Mouse (Mus musculus): ENCODE data around the gene Metap1. TPM values are rescaled to one million over a fixed set of nuclear protein-coding genes. Genes with fewer than 3 reads are reported as not detected.
A peak's percentile ranks its signal among the peaks of the same experiment; 100 is the strongest.

Metap1 gene
- polyA plus RNA-seq (2014; fragmentation: Nextera tagmentation; extraction: Ambion mirVana): 35.3 and 54.0 TPM in 2 replicates

GRCm38 (mm10) chr3:138489327-138490033 lies at the start of gene Metap1:
Gene Metap1 (minus strand): TSS chr3:138489515.
- peak within 1 kb of the TSS; percentile 61; the same call in 1 of the 2 replicates for H3K27ac ChIP-seq (ENCODE audit: low read depth, low read length)
- peak; percentile 98 for ATAC-seq (ENCODE audit: low FRiP score, low TSS enrichment)

GRCm38 (mm10) chr3:138536031-138536430 lies 46.7 kb upstream of the Metap1 start:
- Histone ChIP-seq H3K4me1 (ENCODE audit: control insufficient read depth, insufficient read depth, low read length) (peaks cover 8% of the 10 kb centered on the region; the same call in 1 of the 2 replicates), H3K27ac (ENCODE audit: low read depth, low read length) (no peak overlapping the region), H3K27me3 (ENCODE audit: control insufficient read depth, insufficient read depth, low read length) (no peaks in the 10 kb centered on the region), H3K4me2 (replicated peaks; ENCODE audit: low read depth, low read length) (no peak overlapping the region), H3K9ac (ENCODE audit: low read depth, low read length) (no peak overlapping the region), H3K36me3 (ENCODE audit: control insufficient read depth, insufficient read depth, low read length) (0 out of 2 replicates have a peak, but pooled peaks cover 3% of the 10 kb centered on the region), H3K4me3 (ENCODE audit: low read length) (no peak overlapping the region), H3K9me3 (ENCODE audit: control insufficient read depth, low read length) (no peaks in the 10 kb centered on the region)
- no peak for ATAC-seq (ENCODE audit: low FRiP score, low TSS enrichment)
- WGBS: 96% methylated on average over 2 of the region's 2 CpGs

More at GRCm38 (mm10) chr3:138489327-138490033, at the start of gene Metap1:
- Histone ChIP-seq H3K4me2 (replicated peaks; ENCODE audit: low read depth, low read length) (peak within 1 kb of the TSS; percentile 73), H3K27me3 (ENCODE audit: control insufficient read depth, insufficient read depth, low read length) (no peaks in the 10 kb centered on the region), H3K4me3 (ENCODE audit: low read length) (peak within 1 kb of the TSS; percentile 59), H3K9me3 (ENCODE audit: control insufficient read depth, low read length) (no peaks in the 10 kb centered on the region), H3K36me3 (ENCODE audit: control insufficient read depth, insufficient read depth, low read length) (peaks cover 8% of the 10 kb centered on the region; the same call in 1 of the 2 replicates), H3K4me1 (ENCODE audit: control insufficient read depth, insufficient read depth, low read length) (no peaks in the 10 kb centered on the region), H3K9ac (ENCODE audit: low read depth, low read length) (peak within 1 kb of the TSS; percentile 84)
- WGBS: under 1% methylated on average over 30 of the region's 65 CpGs

- 59% methylated on average over 2 of the region's 2 CpGs for WGBS
- H3K27ac ChIP-seq (ENCODE audit: low read depth, low read length): no peak overlapping the region
- no peaks in the 10 kb centered on the region for H3K9me3 ChIP-seq (ENCODE audit: control insufficient read depth, low read length)
- 0 out of 2 replicates have a peak, but pooled peaks cover 3% of the 10 kb centered on the region for H3K36me3 ChIP-seq (ENCODE audit: control insufficient read depth, insufficient read depth, low read length)
- H3K4me3 ChIP-seq (ENCODE audit: low read length): no peak overlapping the region
- no peak overlapping the region for H3K9ac ChIP-seq (ENCODE audit: low read depth, low read length)
- no peak overlapping the region for H3K4me2 ChIP-seq (replicated peaks; ENCODE audit: low read depth, low read length)
- no peak for ATAC-seq (ENCODE audit: low FRiP score, low TSS enrichment)
- peaks cover 28% of the 10 kb centered on the region for H3K4me1 ChIP-seq (ENCODE audit: control insufficient read depth, insufficient read depth, low read length)
- no peaks in the 10 kb centered on the region for H3K27me3 ChIP-seq (ENCODE audit: control insufficient read depth, insufficient read depth, low read length)
These were observed 43.4 kb upstream of the Metap1 start for GRCm38 (mm10) chr3:138532764-138533163.

- ATAC-seq (ENCODE audit: low FRiP score, low TSS enrichment): no peak
- Histone ChIP-seq H3K4me1 (ENCODE audit: control insufficient read depth, insufficient read depth, low read length) (peaks cover 28% of the 10 kb centered on the region), H3K27ac (ENCODE audit: low read depth, low read length) (0 out of 2 replicates have a peak overlapping the region, but pooled peaks have one; percentile 14), H3K9me3 (ENCODE audit: control insufficient read depth, low read length) (no peaks in the 10 kb centered on the region), H3K4me3 (ENCODE audit: low read length) (no peak overlapping the region), H3K4me2 (replicated peaks; ENCODE audit: low read depth, low read length) (0 out of 2 replicates have a peak overlapping the region, but pooled peaks have one; percentile 5), H3K27me3 (ENCODE audit: control insufficient read depth, insufficient read depth, low read length) (no peaks in the 10 kb centered on the region), H3K36me3 (ENCODE audit: control insufficient read depth, insufficient read depth, low read length) (0 out of 2 replicates have a peak, but pooled peaks cover 3% of the 10 kb centered on the region), H3K9ac (ENCODE audit: low read depth, low read length) (no peak overlapping the region)
- WGBS: 47% methylated on average over 12 of the region's 12 CpGs
These were observed 42.3 kb upstream of the Metap1 start for GRCm38 (mm10) chr3:138531479-138532181.

- 83% methylated on average over 8 of the region's 8 CpGs for WGBS
- Histone ChIP-seq H3K9ac (ENCODE audit: low read depth, low read length) (no peak overlapping the region), H3K4me3 (ENCODE audit: low read length) (no peak overlapping the region), H3K27ac (ENCODE audit: low read depth, low read length) (no peak overlapping the region), H3K4me1 (ENCODE audit: control insufficient read depth, insufficient read depth, low read length) (peaks cover 28% of the 10 kb centered on the region), H3K27me3 (ENCODE audit: control insufficient read depth, insufficient read depth, low read length) (no peaks in the 10 kb centered on the region), H3K9me3 (ENCODE audit: control insufficient read depth, low read length) (no peaks in the 10 kb centered on the region), H3K36me3 (ENCODE audit: control insufficient read depth, insufficient read depth, low read length) (no peaks in the 10 kb centered on the region), H3K4me2 (replicated peaks; ENCODE audit: low read depth, low read length) (0 out of 2 replicates have a peak overlapping the region, but pooled peaks have one; percentile 5)
- ATAC-seq (ENCODE audit: low FRiP score, low TSS enrichment): no peak
These were observed 41.5 kb upstream of the Metap1 start for GRCm38 (mm10) chr3:138530578-138531478.

GRCm38 (mm10) chr3:138528265-138528664 lies 39.0 kb upstream of the Metap1 start:
- Histone ChIP-seq H3K36me3 (ENCODE audit: control insufficient read depth, insufficient read depth, low read length) (no peaks in the 10 kb centered on the region), H3K4me3 (ENCODE audit: low read length) (peak overlapping the region; percentile 99), H3K9me3 (ENCODE audit: control insufficient read depth, low read length) (no peaks in the 10 kb centered on the region), H3K9ac (ENCODE audit: low read depth, low read length) (peak overlapping the region; percentile 99; the same call in 1 of the 2 replicates), H3K4me1 (ENCODE audit: control insufficient read depth, insufficient read depth, low read length) (peaks cover 28% of the 10 kb centered on the region), H3K27ac (ENCODE audit: low read depth, low read length) (no peak overlapping the region), H3K27me3 (ENCODE audit: control insufficient read depth, insufficient read depth, low read length) (no peaks in the 10 kb centered on the region), H3K4me2 (replicated peaks; ENCODE audit: low read depth, low read length) (peak overlapping the region; percentile 81)
- WGBS: 1% methylated on average over 16 of the region's 16 CpGs
- no peak for ATAC-seq (ENCODE audit: low FRiP score, low TSS enrichment)

- H3K27ac ChIP-seq (ENCODE audit: low read depth, low read length): peak overlapping the region; percentile 92
- ATAC-seq (ENCODE audit: low FRiP score, low TSS enrichment): peak; percentile 83
- H3K4me1 ChIP-seq (ENCODE audit: control insufficient read depth, insufficient read depth, low read length): peaks cover 28% of the 10 kb centered on the region
- H3K9me3 ChIP-seq (ENCODE audit: control insufficient read depth, low read length): no peaks in the 10 kb centered on the region
- WGBS: under 1% methylated on average over 48 of the region's 64 CpGs
- H3K27me3 ChIP-seq (ENCODE audit: control insufficient read depth, insufficient read depth, low read length): no peaks in the 10 kb centered on the region
- H3K36me3 ChIP-seq (ENCODE audit: control insufficient read depth, insufficient read depth, low read length): no peaks in the 10 kb centered on the region
- peak overlapping the region; percentile 81 for H3K4me2 ChIP-seq (replicated peaks; ENCODE audit: low read depth, low read length)
- H3K9ac ChIP-seq (ENCODE audit: low read depth, low read length): peak overlapping the region; percentile 99
- H3K4me3 ChIP-seq (ENCODE audit: low read length): peak overlapping the region; percentile 99
These were observed 38.4 kb upstream of the Metap1 start for GRCm38 (mm10) chr3:138527667-138528231.
